21 mouse cellular contexts compared by ENCODE assay signal in the genomic region with DNA sequence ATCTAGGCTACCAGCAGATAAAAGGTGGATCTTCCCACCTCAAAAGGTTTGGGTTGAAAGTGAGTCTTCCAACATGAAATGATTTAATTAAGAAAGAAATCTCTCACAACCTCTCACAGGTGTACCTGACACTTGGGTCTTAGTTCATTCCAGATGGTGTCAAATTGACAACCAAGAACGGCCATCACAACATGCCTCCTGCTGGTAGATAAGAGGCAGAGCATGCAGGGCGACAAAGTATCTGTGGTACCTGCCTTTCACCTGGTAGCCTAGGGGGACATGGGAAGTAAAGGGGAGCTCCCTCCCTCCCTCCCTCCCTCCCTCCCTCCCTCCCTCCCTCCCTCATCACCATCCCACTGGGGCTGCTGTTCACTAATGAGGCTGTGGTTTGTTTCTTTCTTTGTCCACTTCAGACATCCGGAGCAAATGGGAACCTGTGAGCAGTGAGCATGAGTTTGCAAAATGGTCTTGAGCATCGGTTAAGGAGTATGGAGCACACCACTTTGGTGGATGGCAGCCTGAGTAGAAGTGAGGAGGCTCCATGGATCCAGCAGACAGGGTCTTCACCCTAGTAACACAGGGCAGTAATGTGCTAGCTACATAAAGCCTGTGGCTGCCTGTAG. TPM values are rescaled to one million over a fixed set of nuclear protein-coding genes. Genes with fewer than 3 reads are reported as not detected.
DNase-seq lines count a peak whose midpoint lies in the region; ATAC-seq and TF ChIP-seq lines count a peak whose summit lies in the region.
"Had no signal": no experiment of that assay in that cellular context is flagged by ENCODE, and none has a peak within 500 bp of the region (broad histone marks: within the 10 kb centered on the region; RNA-seq: fewer than 3 reads in every experiment).

No protein-coding gene starts in this region.

- 57% methylated on average over 4 of the region's 4 CpGs for WGBS in embryonic facial prominence, embryonic 10.5 days

- ATAC-seq in granulocyte monocyte progenitor cell, adult 5-6 weeks (replicated peaks; ENCODE audit: poor library complexity, severe bottlenecking) = peak; percentile 30; the same call in 1 of the 2 replicates
- ATAC-seq: forebrain, embryonic 16.5 days; intestine, embryonic 15.5 days; liver, embryonic 12.5 days; midbrain, embryonic 13.5 days had no signal

- H3K4me3 ChIP-seq in layer of hippocampus, adult 2 months = no peak overlapping the region
- H3K4me3 ChIP-seq in embryonic facial prominence, embryonic 10.5 days = no peak overlapping the region
- H3K4me3 ChIP-seq: heart, embryonic 12.5 days; hindbrain, embryonic 15.5 days; intestine, embryonic 15.5 days; liver, embryonic 12.5 days; midbrain, embryonic 13.5 days; myocyte had no signal

- no peaks in the 10 kb centered on the region for H3K4me1 ChIP-seq in embryonic facial prominence, embryonic 10.5 days
- H3K4me1 ChIP-seq: intestine, embryonic 15.5 days; liver, embryonic 12.5 days had no signal

- no peak overlapping the region for H3K27ac ChIP-seq in layer of hippocampus, adult 2 months
- H3K27ac ChIP-seq in embryonic facial prominence, embryonic 10.5 days (replicated peaks) = no peak overlapping the region
- H3K27ac ChIP-seq: hindbrain, embryonic 15.5 days; intestine, embryonic 15.5 days; liver, embryonic 12.5 days; midbrain, embryonic 13.5 days had no signal

- no peaks in the 10 kb centered on the region for H3K27me3 ChIP-seq in embryonic facial prominence, embryonic 10.5 days (replicated peaks; ENCODE audit: low read depth, poor library complexity, severe bottlenecking)
- H3K27me3 ChIP-seq: hindbrain, embryonic 15.5 days; intestine, embryonic 15.5 days; liver, embryonic 12.5 days; midbrain, embryonic 13.5 days had no signal

- no peak for DNase-seq in layer of hippocampus, adult 2 months (ENCODE audit: low spot score in 2 of 2)
- no peak for DNase-seq in layer of hippocampus, postnatal 36 days
- peak; percentile 3 for DNase-seq in A20 (ENCODE audit: low read depth, low spot score)
- DNase-seq in ES-CJ7 (ENCODE audit: low read depth, low spot score) = peak; percentile 32
- no peak for DNase-seq in MN1 (ENCODE audit: low spot score)
- no peak for DNase-seq in embryonic facial prominence, embryonic 10.5 days (ENCODE audit: low spot score)
- DNase-seq: adrenal gland, adult 8-10 months; cerebellum, adult 9-11 months; right cerebral cortex, postnatal 14 days; spleen, adult 18-20 months had no signal

- no peaks in the 10 kb centered on the region for H3K9me3 ChIP-seq in embryonic facial prominence, embryonic 10.5 days
- H3K9me3 ChIP-seq: G1E; heart, embryonic 12.5 days; hindbrain, embryonic 15.5 days; intestine, embryonic 15.5 days; liver, embryonic 12.5 days; midbrain, embryonic 13.5 days had no signal

- H3K36me3 ChIP-seq in embryonic facial prominence, embryonic 10.5 days (replicated peaks) = no peaks in the 10 kb centered on the region
- H3K36me3 ChIP-seq: G1E; heart, embryonic 12.5 days; hindbrain, embryonic 15.5 days; intestine, embryonic 15.5 days; liver, embryonic 12.5 days; midbrain, embryonic 13.5 days had no signal

- TF ChIP-seq CTCF in layer of hippocampus, adult 2 months (conservative IDR thresholded peaks at IDR 0.05) = peak; percentile 51

RNA-seq across cellular contexts. Expression of a gene that starts 11.1 kb away (rescaled TPM):
- total RNA-seq in layer of hippocampus, adult 2 months (2021) = 10 to 100 TPM; 60.2 to 64.9 TPM
- 10 to 100 TPM; 55.8 to 56.4 TPM for total RNA-seq in layer of hippocampus, postnatal 36 days (2021)
- not detected in 2 replicates for total RNA-seq in granulocyte monocyte progenitor cell, adult 5-6 weeks (2014; fragmentation: Nextera tagmentation)
- not detected in 2 replicates for total RNA-seq in granulocyte monocyte progenitor cell, adult 5-6 weeks (2017)
- 0.19 and 0.57 TPM in 2 replicates for polyA plus RNA-seq in embryonic facial prominence, embryonic 10.5 days (2016; fragmentation: Nextera tagmentation; extraction: Ambion mirVana)
- total RNA-seq: megakaryocyte, adult 5-6 weeks; neutrophil, adult 5-6 weeks had no signal
- polyA plus RNA-seq: G1E, myocyte had no signal

Comparison
In these comparisons a context has a peak if more than half of its experiments do, and no peak if none do; other contexts are left out.
1. DNase-seq: peak in A20 (single experiment) and ES-CJ7 (single experiment); none in layer of hippocampus, adult 2 months (0 of 2), layer of hippocampus, postnatal 36 days (0 of 2), MN1 (single experiment) and embryonic facial prominence, embryonic 10.5 days (single experiment).
2. RNA of a gene that starts 11.1 kb away (total RNA-seq): 60.2 to 64.9 TPM in layer of hippocampus, adult 2 months and 55.8 to 56.4 TPM in layer of hippocampus, postnatal 36 days; not detected in granulocyte monocyte progenitor cell, adult 5-6 weeks; every median in the first group is over 10 times any median in the second.